In the genomic region with DNA sequence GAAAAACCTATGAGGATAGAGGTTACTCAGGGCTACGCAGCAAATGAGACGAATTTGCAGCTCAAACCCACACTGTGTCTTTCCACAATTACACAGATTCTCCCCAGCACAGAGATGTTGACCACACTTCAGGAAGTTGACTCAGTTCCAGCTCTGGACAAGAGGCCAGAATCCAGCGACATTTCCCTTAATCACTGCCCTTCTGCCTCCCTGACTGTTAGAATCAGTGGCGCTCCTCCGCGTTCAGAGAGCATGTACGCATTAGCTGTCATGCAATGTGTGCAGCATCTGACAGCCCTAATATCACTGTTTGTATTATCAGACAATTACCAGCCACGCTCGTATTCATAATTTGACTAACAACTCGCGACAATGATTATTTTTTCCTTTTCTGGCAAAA, we compare ENCODE assay signal across 13 mouse cellular contexts. TPM values are rescaled to one million over a fixed set of nuclear protein-coding genes. Genes with fewer than 3 reads are reported as not detected.
DNase-seq lines count a peak whose midpoint lies in the region; ATAC-seq and TF ChIP-seq lines count a peak whose summit lies in the region.
"Had no signal": no experiment of that assay in that cellular context is flagged by ENCODE, and none has a peak within 500 bp of the region (broad histone marks: within the 10 kb centered on the region; RNA-seq: fewer than 3 reads in every experiment).

No protein-coding gene starts in this region.

- no peak overlapping the region for H3K4me2 ChIP-seq in midbrain, embryonic 15.5 days
- no peak overlapping the region for H3K4me2 ChIP-seq in midbrain, embryonic 13.5 days (replicated peaks)
- no peak overlapping the region for H3K4me2 ChIP-seq in intestine, embryonic 16.5 days (ENCODE audit: low read depth, low read length)
- H3K4me2 ChIP-seq: hindbrain, embryonic 15.5 days; liver, embryonic 13.5 days; neural tube, embryonic 12.5 days; stomach, embryonic 15.5 days had no signal

- no peak overlapping the region for H3K9ac ChIP-seq in midbrain, embryonic 15.5 days
- H3K9ac ChIP-seq in midbrain, embryonic 13.5 days (replicated peaks), result no peak overlapping the region
- no peak overlapping the region for H3K9ac ChIP-seq in intestine, embryonic 16.5 days (ENCODE audit: low read depth, low read length)
- H3K9ac ChIP-seq: hindbrain, embryonic 15.5 days; liver, embryonic 13.5 days; neural tube, embryonic 12.5 days; stomach, embryonic 15.5 days had no signal

- ATAC-seq in midbrain, embryonic 15.5 days (replicated peaks), result 0 out of 2 replicates have a peak, but pooled peaks have one; percentile 56
- ATAC-seq in midbrain, embryonic 13.5 days, result no peak
- no peak for ATAC-seq in intestine, embryonic 16.5 days

- intact Hi-C loops in gastrocnemius, adult 2 months (cut with DNase I), result no loop called here

- no peaks in the 10 kb centered on the region for H3K4me1 ChIP-seq in midbrain, embryonic 15.5 days
- no peaks in the 10 kb centered on the region for H3K4me1 ChIP-seq in midbrain, embryonic 13.5 days (replicated peaks)
- no peaks in the 10 kb centered on the region for H3K4me1 ChIP-seq in intestine, embryonic 16.5 days (ENCODE audit: control insufficient read depth, insufficient read depth, low read length)
- H3K4me1 ChIP-seq: hindbrain, embryonic 15.5 days; liver, embryonic 13.5 days; neural tube, embryonic 12.5 days had no signal

- no peak for TF ChIP-seq CTCF in gastrocnemius, adult 2 months (IDR thresholded peaks at IDR 0.05)

- no peak overlapping the region for H3K27ac ChIP-seq in gastrocnemius, adult 2 months
- no peak overlapping the region for H3K27ac ChIP-seq in midbrain, embryonic 15.5 days
- no peak overlapping the region for H3K27ac ChIP-seq in midbrain, embryonic 13.5 days
- H3K27ac ChIP-seq in intestine, embryonic 16.5 days (ENCODE audit: low read length), result no peak overlapping the region
- H3K27ac ChIP-seq: hindbrain, embryonic 15.5 days; liver, embryonic 13.5 days; neural tube, embryonic 12.5 days; stomach, embryonic 15.5 days had no signal

- H3K27me3 ChIP-seq in midbrain, embryonic 15.5 days (replicated peaks), result no peaks in the 10 kb centered on the region
- no peaks in the 10 kb centered on the region for H3K27me3 ChIP-seq in midbrain, embryonic 13.5 days
- no peaks in the 10 kb centered on the region for H3K27me3 ChIP-seq in intestine, embryonic 16.5 days (replicated peaks; ENCODE audit: control insufficient read depth, insufficient read depth, low read length)
- H3K27me3 ChIP-seq: hindbrain, embryonic 15.5 days; liver, embryonic 13.5 days; neural tube, embryonic 12.5 days; stomach, embryonic 15.5 days had no signal

- WGBS in midbrain, embryonic 15.5 days, result 89% methylated on average over 11 of the region's 11 CpGs
- WGBS in midbrain, embryonic 13.5 days, result 89% methylated on average over 11 of the region's 11 CpGs
- 72% methylated on average over 11 of the region's 11 CpGs for WGBS in intestine, embryonic 16.5 days

- no peaks in the 10 kb centered on the region for H3K9me3 ChIP-seq in midbrain, embryonic 15.5 days
- H3K9me3 ChIP-seq in midbrain, embryonic 13.5 days, result no peaks in the 10 kb centered on the region
- no peaks in the 10 kb centered on the region for H3K9me3 ChIP-seq in intestine, embryonic 16.5 days (ENCODE audit: control insufficient read depth, low read length)
- H3K9me3 ChIP-seq: hindbrain, embryonic 15.5 days; liver, embryonic 13.5 days; neural tube, embryonic 12.5 days; stomach, embryonic 15.5 days had no signal

- H3K36me3 ChIP-seq in midbrain, embryonic 15.5 days (replicated peaks), result no peaks in the 10 kb centered on the region
- no peaks in the 10 kb centered on the region for H3K36me3 ChIP-seq in midbrain, embryonic 13.5 days
- H3K36me3 ChIP-seq in intestine, embryonic 16.5 days (ENCODE audit: control insufficient read depth, insufficient read depth, low read length), result no peaks in the 10 kb centered on the region
- H3K36me3 ChIP-seq: hindbrain, embryonic 15.5 days; liver, embryonic 13.5 days; neural tube, embryonic 12.5 days; stomach, embryonic 15.5 days had no signal

- no peak overlapping the region for H3K4me3 ChIP-seq in gastrocnemius, adult 2 months
- H3K4me3 ChIP-seq in midbrain, embryonic 15.5 days, result no peak overlapping the region
- H3K4me3 ChIP-seq in midbrain, embryonic 13.5 days (replicated peaks), result no peak overlapping the region
- H3K4me3 ChIP-seq in intestine, embryonic 16.5 days (ENCODE audit: low read length), result no peak overlapping the region
- H3K4me3 ChIP-seq: hindbrain, embryonic 15.5 days; liver, embryonic 13.5 days; neural tube, embryonic 12.5 days; stomach, embryonic 15.5 days had no signal

- peak; percentile 27 for DNase-seq in gastrocnemius, adult 2 months
- no peak for DNase-seq in gastrocnemius, postnatal 25 days
- peak; percentile 46 for DNase-seq in heart, postnatal 4 days
- peak; percentile 39 to 64 for DNase-seq in lung, postnatal 4 days
- no peak for DNase-seq in gastrocnemius, postnatal 10 days
- DNase-seq: adrenal gland, postnatal 14 days; liver, embryonic 13.5 days had no signal

RNA-seq across cellular contexts. Expression of a gene that starts 31.4 kb away (rescaled TPM):
- total RNA-seq in gastrocnemius, adult 2 months (2021), result not detected
- total RNA-seq in gastrocnemius, postnatal 25 days (2021), result not detected
- 0.15 TPM in 1 of 2 replicates, not detected in the other for polyA plus RNA-seq in midbrain, embryonic 15.5 days (2015; fragmentation: Nextera tagmentation; extraction: Ambion mirVana)
- polyA plus RNA-seq in midbrain, embryonic 13.5 days (2015; fragmentation: Nextera tagmentation; extraction: Ambion mirVana), result not detected in 2 replicates
- total RNA-seq in heart, postnatal 4 days (2021), result not detected
- not detected for total RNA-seq in gastrocnemius, postnatal 10 days (2021)
- 0.21 TPM in 1 of 2 replicates, not detected in the other for polyA plus RNA-seq in intestine, embryonic 16.5 days (2015; fragmentation: Nextera tagmentation; extraction: Ambion mirVana)
- total RNA-seq: adrenal gland, postnatal 14 days had no signal
- polyA plus RNA-seq: hindbrain, embryonic 15.5 days; liver, embryonic 13.5 days; neural tube, embryonic 12.5 days had no signal

Comparison
In these comparisons a context has a peak if more than half of its experiments do, and no peak if none do; other contexts are left out.
1. DNase-seq: peak in gastrocnemius, adult 2 months (single experiment), heart, postnatal 4 days (single experiment) and lung, postnatal 4 days (2 of 2); none in gastrocnemius, postnatal 25 days (single experiment) and gastrocnemius, postnatal 10 days (single experiment).